Mouse (Mus musculus) forebrain, embryonic 10.5 days (tissue): ENCODE results near the gene Furin. TPM values are rescaled to one million over a fixed set of nuclear protein-coding genes. Genes with fewer than 3 reads are reported as not detected.

Experiments used
- DNase-seq: peaks from one replicate; pipeline ENCODE4 v3.0.0-alpha.2; 2017; ENCODE audit warnings: low spot score; ENCODE audit errors: extremely low spot score
- H3K27ac ChIP-seq: fragments of 300-500 bp; sonication (generic); 2 replicates; pipeline ENCODE4 v1.5.1; 2016; ENCODE audit warnings: mild to moderate bottlenecking
- H3K27me3 ChIP-seq: fragments of 300-500 bp; sonication (generic); 2 replicates; pipeline ENCODE4 v1.6.1; 2016; ENCODE audit warnings: mild to moderate bottlenecking; ENCODE audit not compliant: poor library complexity, severe bottlenecking
- H3K36me3 ChIP-seq: fragments of 300-500 bp; sonication (generic); replicated peaks from 2 replicates; pipeline ENCODE4 v1.6.1; 2016; ENCODE audit warnings: mild to moderate bottlenecking, moderate library complexity
- H3K4me1 ChIP-seq: fragments of 300-500 bp; sonication (generic); 2 replicates; pipeline ENCODE4 v1.6.1; 2016
- H3K4me3 ChIP-seq: fragments of 300-500 bp; sonication (generic); 2 replicates; pipeline ENCODE4 v1.5.1; 2016; ENCODE audit warnings: mild to moderate bottlenecking, moderate library complexity
- H3K9me3 ChIP-seq: fragments of 300-500 bp; sonication (generic); 2 replicates; pipeline ENCODE4 v1.6.1; 2016; ENCODE audit warnings: mild to moderate bottlenecking, moderate library complexity
- WGBS: fragments of 180-500 bp; shearing (Covaris S2); methylation state at CpG from one replicate; pipeline ENCODE4 v1.1.7; 2016; 5-methylcytosine and 5-hydroxymethylcytosine counted together
- polyA plus RNA-seq: library from polyadenylated mRNA; unstranded; fragments of >200 nt; fragmentation: Nextera tagmentation; extraction: Ambion mirVana; gene quantifications from 2 replicates; pipeline ENCODE4 v1.2.1, GENCODE M21; 2016

Furin gene
- polyA plus RNA-seq, 1 experiment from 2014 or later: 3.9 TPM

DNA sequence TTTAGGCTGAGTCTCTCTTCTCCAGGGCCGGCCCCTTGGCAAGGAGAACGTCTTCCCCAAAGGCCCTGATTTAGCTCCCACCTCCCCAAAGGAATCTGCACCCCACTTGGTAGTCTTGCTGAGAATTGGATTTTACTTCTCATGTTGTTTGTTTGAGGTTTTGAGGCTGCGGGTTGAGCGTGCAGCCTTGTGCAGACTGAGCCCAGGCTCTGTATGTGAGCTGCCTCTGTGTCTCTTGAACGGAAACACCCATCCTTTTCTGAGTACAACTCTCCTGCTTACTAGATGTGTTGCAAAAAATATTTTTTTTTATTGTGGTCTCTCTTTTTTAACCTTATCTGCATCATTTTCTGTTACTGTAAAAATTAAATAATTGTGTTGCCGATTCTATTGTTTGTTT is 16.3 kb upstream of the Furin start:
- no peaks in the 10 kb centered on the region; the same call in 1 of the 2 replicates for H3K27me3 ChIP-seq
- H3K27ac ChIP-seq: no peak overlapping the region
- H3K4me1 ChIP-seq: peaks cover 9% of the 10 kb centered on the region
- H3K36me3 ChIP-seq: no peaks in the 10 kb centered on the region
- DNase-seq: no peak
- WGBS: 96% methylated on average over 6 of the region's 6 CpGs
- H3K9me3 ChIP-seq: no peaks in the 10 kb centered on the region
- H3K4me3 ChIP-seq: no peak overlapping the region

DNA sequence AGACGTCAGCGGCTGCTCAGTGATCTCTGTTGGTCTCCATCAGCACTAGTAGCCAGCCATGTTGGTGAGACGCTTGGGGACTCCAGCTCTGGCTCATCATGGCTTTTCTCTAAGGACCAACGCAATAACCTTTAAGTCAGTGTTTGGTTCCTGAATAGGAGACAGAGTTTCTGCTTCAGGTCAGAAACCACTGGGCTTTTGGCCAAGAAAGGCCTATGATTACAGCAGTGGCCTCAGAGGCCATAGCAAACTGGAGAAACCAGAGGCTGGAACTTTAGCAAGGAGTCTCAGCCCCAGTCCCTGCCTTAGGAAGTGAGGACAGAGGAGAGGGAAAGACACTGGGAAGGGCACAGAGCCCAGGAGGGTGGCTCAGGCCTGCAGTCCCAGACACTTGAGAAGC is 15.3 kb upstream of the Furin start:
- Histone ChIP-seq H3K27me3 (no peaks in the 10 kb centered on the region; the same call in 1 of the 2 replicates), H3K36me3 (no peaks in the 10 kb centered on the region), H3K4me1 (peaks cover 9% of the 10 kb centered on the region), H3K27ac (no peak overlapping the region), H3K4me3 (no peak overlapping the region), H3K9me3 (no peaks in the 10 kb centered on the region)
- WGBS: 89% methylated on average over 4 of the region's 4 CpGs
- no peak for DNase-seq

GRCm38 (mm10) chr7:80419278-80419677 is 14.0 kb upstream of the Furin start:
- DNase-seq: no peak
- no peak overlapping the region for H3K27ac ChIP-seq
- no peaks in the 10 kb centered on the region; the same call in 1 of the 2 replicates for H3K27me3 ChIP-seq
- no peaks in the 10 kb centered on the region for H3K36me3 ChIP-seq
- no peaks in the 10 kb centered on the region for H3K9me3 ChIP-seq
- H3K4me3 ChIP-seq: no peak overlapping the region
- peaks cover 9% of the 10 kb centered on the region for H3K4me1 ChIP-seq
- 79% methylated on average over 3 of the region's 3 CpGs for WGBS

- Histone ChIP-seq H3K27me3 (no peaks in the 10 kb centered on the region; the same call in 1 of the 2 replicates), H3K27ac (no peak overlapping the region), H3K4me3 (no peak overlapping the region), H3K36me3 (no peaks in the 10 kb centered on the region), H3K4me1 (peaks cover 5% of the 10 kb centered on the region), H3K9me3 (no peaks in the 10 kb centered on the region)
- WGBS: 87% methylated on average over 3 of the region's 3 CpGs
- no peak for DNase-seq
Measured at GRCm38 (mm10) chr7:80418036-80418435, 12.8 kb upstream of the Furin start.

DNA sequence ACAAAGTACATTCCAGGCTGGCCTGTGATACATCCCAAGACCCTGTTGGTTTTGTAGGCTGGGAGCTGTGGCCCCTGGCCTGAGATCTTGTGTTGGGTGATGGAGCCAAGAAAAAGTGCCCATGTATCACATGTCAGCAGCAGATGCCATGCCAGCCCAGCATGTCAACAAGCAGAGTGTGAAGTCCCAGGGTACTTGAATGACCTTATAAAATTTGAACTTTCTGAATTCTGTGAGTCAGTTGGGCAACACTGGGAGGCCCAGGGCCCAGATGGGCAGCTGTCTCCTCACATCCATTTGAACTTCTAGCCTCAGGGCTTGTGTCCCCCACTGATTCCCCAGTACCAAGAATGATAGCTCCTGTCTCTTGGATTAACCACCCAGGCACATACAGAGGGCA is 12.4 kb upstream of the Furin start:
- DNase-seq: no peak
- H3K36me3 ChIP-seq: no peaks in the 10 kb centered on the region
- H3K4me3 ChIP-seq: no peak overlapping the region
- H3K27me3 ChIP-seq: no peaks in the 10 kb centered on the region; the same call in 1 of the 2 replicates
- no peaks in the 10 kb centered on the region for H3K9me3 ChIP-seq
- peaks cover 1% of the 10 kb centered on the region; the same call in 1 of the 2 replicates for H3K4me1 ChIP-seq
- no peak overlapping the region for H3K27ac ChIP-seq

GRCm38 (mm10) chr7:80416969-80417368 is 11.7 kb upstream of the Furin start:
- no peak overlapping the region for H3K4me3 ChIP-seq
- H3K9me3 ChIP-seq: no peaks in the 10 kb centered on the region
- H3K27me3 ChIP-seq: no peaks in the 10 kb centered on the region
- no peaks in the 10 kb centered on the region for H3K36me3 ChIP-seq
- WGBS: 93% methylated on average over 7 of the region's 7 CpGs
- H3K4me1 ChIP-seq: 0 out of 2 replicates have a peak, but pooled peaks cover 5% of the 10 kb centered on the region
- no peak for DNase-seq
- H3K27ac ChIP-seq: no peak overlapping the region

GRCm38 (mm10) chr7:80414303-80414855 is 9.1 kb upstream of the Furin start:
- WGBS: 89% methylated on average over 7 of the region's 7 CpGs
- DNase-seq: no peak
- no peaks in the 10 kb centered on the region for H3K9me3 ChIP-seq
- 0 out of 2 replicates have a peak, but pooled peaks cover 6% of the 10 kb centered on the region for H3K4me1 ChIP-seq
- no peaks in the 10 kb centered on the region for H3K36me3 ChIP-seq
- no peak overlapping the region for H3K4me3 ChIP-seq
- H3K27ac ChIP-seq: no peak overlapping the region
- no peaks in the 10 kb centered on the region for H3K27me3 ChIP-seq

DNA sequence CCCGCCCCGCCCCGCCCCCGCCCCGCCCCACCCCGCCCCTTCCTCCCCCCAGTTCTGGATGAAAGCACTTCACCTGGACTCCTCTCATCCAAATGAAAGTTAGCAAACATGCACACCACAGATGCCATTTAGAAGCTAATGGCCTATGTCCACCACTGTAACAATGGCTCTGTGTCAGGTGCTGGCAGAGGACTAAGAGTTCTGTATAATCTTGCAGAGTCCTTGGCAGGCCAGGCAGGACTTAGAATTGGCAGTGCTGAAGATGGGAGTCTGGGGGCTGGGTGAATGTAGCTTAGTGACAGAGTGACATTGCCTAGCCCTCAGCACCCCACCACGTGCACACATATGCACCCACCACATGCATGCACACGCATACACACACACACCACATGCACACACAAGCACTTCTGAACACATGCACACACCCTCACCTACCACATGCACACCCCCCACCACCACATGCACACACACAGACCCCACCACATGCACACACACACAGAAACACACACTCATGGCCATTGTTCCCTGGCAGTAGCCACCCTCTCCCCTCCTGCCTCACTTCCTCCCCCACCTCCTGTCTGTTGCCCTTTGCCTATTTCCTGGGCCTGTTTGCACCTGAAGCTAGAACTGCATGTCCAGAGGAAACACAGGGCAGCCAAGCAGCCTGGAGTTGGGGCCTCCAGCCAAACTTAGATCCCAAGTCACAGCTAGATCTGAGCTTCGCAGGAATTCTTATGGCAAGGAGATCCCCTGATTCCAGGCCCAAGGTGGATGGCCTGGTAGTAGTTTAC is 8.5 kb upstream of the Furin start:
- H3K4me3 ChIP-seq: no peak overlapping the region
- H3K27ac ChIP-seq: no peak overlapping the region

DNA sequence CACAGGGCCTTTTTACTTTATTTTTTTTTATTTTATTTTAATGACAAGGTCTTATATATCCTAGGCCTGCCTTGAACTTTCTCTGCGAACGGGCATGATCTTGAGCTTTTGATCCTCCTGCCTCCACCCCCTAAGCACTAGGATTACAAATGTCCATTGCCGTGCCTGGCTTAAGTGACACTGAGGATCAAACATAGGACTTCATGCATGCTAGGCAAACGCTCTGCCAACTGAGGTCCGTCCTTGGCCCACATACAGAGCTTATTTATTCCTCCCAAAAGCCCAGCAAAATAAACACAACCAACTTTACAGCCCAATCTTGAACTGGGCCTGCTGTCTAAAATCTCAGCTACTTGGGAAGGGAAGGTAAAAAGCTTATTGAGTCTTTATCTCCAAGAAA is 7.5 kb upstream of the Furin start:
- 82% methylated on average over 5 of the region's 5 CpGs for WGBS
- Histone ChIP-seq H3K4me3 (no peak overlapping the region), H3K36me3 (no peaks in the 10 kb centered on the region), H3K4me1 (0 out of 2 replicates have a peak, but pooled peaks cover 6% of the 10 kb centered on the region), H3K27ac (no peak overlapping the region), H3K9me3 (no peaks in the 10 kb centered on the region), H3K27me3 (no peaks in the 10 kb centered on the region)
- no peak for DNase-seq

More for the DNA sequence above, 8.5 kb upstream of the Furin start:
- WGBS: 74% methylated on average over 9 of the region's 9 CpGs
- H3K27me3 ChIP-seq: no peaks in the 10 kb centered on the region
- H3K9me3 ChIP-seq: no peaks in the 10 kb centered on the region
- 0 out of 2 replicates have a peak, but pooled peaks cover 6% of the 10 kb centered on the region for H3K4me1 ChIP-seq
- no peak for DNase-seq
- no peaks in the 10 kb centered on the region for H3K36me3 ChIP-seq

DNA sequence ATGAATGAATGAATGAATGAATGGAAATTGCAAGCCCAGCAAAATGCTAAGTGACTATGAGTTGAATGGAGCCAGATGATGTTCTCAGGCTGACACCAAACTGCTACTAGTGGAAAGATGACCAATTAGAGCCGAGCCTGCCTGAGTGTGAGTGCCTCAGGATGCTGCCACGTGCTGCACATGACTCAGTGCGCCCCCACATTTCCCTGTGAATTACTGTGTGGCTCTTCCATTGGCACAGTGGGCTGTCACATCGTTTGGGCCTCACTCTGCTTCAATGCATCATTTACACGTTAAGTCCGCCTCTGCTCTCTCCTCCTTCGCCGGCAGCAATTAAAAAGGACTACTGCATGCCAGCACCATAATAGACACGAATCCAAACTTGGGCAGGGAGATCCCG is 7.0 kb upstream of the Furin start:
- WGBS: 78% methylated on average over 10 of the region's 10 CpGs

GRCm38 (mm10) chr7:80410380-80410779 is 5.1 kb upstream of the Furin start:
- 83% methylated on average over 9 of the region's 9 CpGs for WGBS
- Histone ChIP-seq H3K27me3 (peaks cover 9% of the 10 kb centered on the region), H3K9me3 (no peaks in the 10 kb centered on the region), H3K4me1 (0 out of 2 replicates have a peak, but pooled peaks cover 6% of the 10 kb centered on the region), H3K36me3 (no peaks in the 10 kb centered on the region), H3K4me3 (no peak overlapping the region), H3K27ac (no peak overlapping the region)
- DNase-seq: no peak

More for the DNA sequence above, 7.0 kb upstream of the Furin start:
- Histone ChIP-seq H3K27me3 (no peaks in the 10 kb centered on the region), H3K36me3 (no peaks in the 10 kb centered on the region), H3K4me3 (no peak overlapping the region), H3K9me3 (no peaks in the 10 kb centered on the region), H3K27ac (no peak overlapping the region), H3K4me1 (0 out of 2 replicates have a peak, but pooled peaks cover 6% of the 10 kb centered on the region)
- no peak for DNase-seq

- 76% methylated on average over 9 of the region's 9 CpGs for WGBS
- Histone ChIP-seq H3K36me3 (no peaks in the 10 kb centered on the region), H3K27me3 (peaks cover 31% of the 10 kb centered on the region), H3K4me1 (peaks cover 12% of the 10 kb centered on the region; the same call in 1 of the 2 replicates), H3K9me3 (no peaks in the 10 kb centered on the region), H3K27ac (no peak overlapping the region), H3K4me3 (no peak overlapping the region)
- no peak for DNase-seq
Measured at GRCm38 (mm10) chr7:80407712-80408111, 2.5 kb upstream of the Furin start.

GRCm38 (mm10) chr7:80406186-80406585 is 950 bp upstream of the Furin start:
- Histone ChIP-seq H3K27me3 (peaks cover 31% of the 10 kb centered on the region), H3K27ac (no peak overlapping the region), H3K4me3 (no peak overlapping the region), H3K9me3 (no peaks in the 10 kb centered on the region), H3K4me1 (peaks cover 16% of the 10 kb centered on the region), H3K36me3 (no peaks in the 10 kb centered on the region)
- no peak for DNase-seq
- 93% methylated on average over 3 of the region's 3 CpGs for WGBS
